Mouse (Mus musculus): ENCODE measurements around the gene Txndc11.

The Txndc11 gene

GRCm38 (mm10) chr16:11134348-11135344, at the start of gene Txndc11:
Txndc11 (minus strand) TSS chr16:11134650.
- DNase-seq (ENCODE audit: low read depth, low spot score) = peak; percentile 99

- peak; percentile 45 for DNase-seq (ENCODE audit: low read depth, low spot score)
Observed at GRCm38 (mm10) chr16:11177404-11177803, 43.0 kb upstream of the Txndc11 start.

GRCm38 (mm10) chr16:11176884-11177244, 42.4 kb upstream of the Txndc11 start:
- no peak for DNase-seq (ENCODE audit: low read depth, low spot score)

- DNase-seq (ENCODE audit: low read depth, low spot score) = peak; percentile 96
Observed at GRCm38 (mm10) chr16:11176208-11176883, 41.9 kb upstream of the Txndc11 start, which contains the start of gene Zc3h7a. Zc3h7a (minus strand) TSS chr16:11176393.

- DNase-seq (ENCODE audit: low read depth, low spot score) = peak; percentile 73
Observed at GRCm38 (mm10) chr16:11175489-11176207, 41.2 kb upstream of the Txndc11 start.

- no peak for DNase-seq (ENCODE audit: low read depth, low spot score)
Observed at GRCm38 (mm10) chr16:11175100-11175488, 40.6 kb upstream of the Txndc11 start.

- DNase-seq (ENCODE audit: low read depth, low spot score) = peak; percentile 77
Observed at GRCm38 (mm10) chr16:11174671-11175081, 40.2 kb upstream of the Txndc11 start.

GRCm38 (mm10) chr16:11171679-11172078, 37.2 kb upstream of the Txndc11 start:
- no peak for DNase-seq (ENCODE audit: low read depth, low spot score)

- DNase-seq (ENCODE audit: low read depth, low spot score) = no peak
Observed at GRCm38 (mm10) chr16:11166431-11166830, 32.0 kb upstream of the Txndc11 start.

- no peak for DNase-seq (ENCODE audit: low read depth, low spot score)
Observed at GRCm38 (mm10) chr16:11164695-11165255, 30.3 kb upstream of the Txndc11 start.

GRCm38 (mm10) chr16:11157721-11158120, 23.3 kb upstream of the Txndc11 start:
- DNase-seq (ENCODE audit: low read depth, low spot score) = peak; percentile 87

GRCm38 (mm10) chr16:11154500-11154899, 20.1 kb upstream of the Txndc11 start:
- no peak for DNase-seq (ENCODE audit: low read depth, low spot score)

GRCm38 (mm10) chr16:11143706-11144483, 9.4 kb upstream of the Txndc11 start:
- DNase-seq (ENCODE audit: low read depth, low spot score) = peak; percentile 26

- DNase-seq (ENCODE audit: low read depth, low spot score) = no peak
Observed at GRCm38 (mm10) chr16:11133476-11134347, 738 bp downstream of the Txndc11 start.

GRCm38 (mm10) chr16:11132839-11133238, 1.6 kb downstream of the Txndc11 start:
- no peak for DNase-seq (ENCODE audit: low read depth, low spot score)

GRCm38 (mm10) chr16:11128301-11128700, 6.1 kb downstream of the Txndc11 start:
- DNase-seq (ENCODE audit: low read depth, low spot score) = no peak

GRCm38 (mm10) chr16:11125371-11125770, 9.1 kb downstream of the Txndc11 start:
- DNase-seq (ENCODE audit: low read depth, low spot score) = no peak

GRCm38 (mm10) chr16:11124110-11124509, 10.3 kb downstream of the Txndc11 start:
- no peak for DNase-seq (ENCODE audit: low read depth, low spot score)

- no peak for DNase-seq (ENCODE audit: low read depth, low spot score)
Observed at GRCm38 (mm10) chr16:11122625-11123024, 11.8 kb downstream of the Txndc11 start.

Measured in CD4-positive helper T cell, adult 2 months (primary cell).